Mouse (Mus musculus) liver, embryonic 11.5 days (tissue): ENCODE data around the gene Zfhx2. TPM values are rescaled to one million over a fixed set of nuclear protein-coding genes. Genes with fewer than 3 reads are reported as not detected.
A peak's percentile ranks its signal among the peaks of the same experiment; 100 is the strongest.

Experiments used
- ATAC-seq: fragments of 200-750 bp; cut with Nextera tagmentation; replicated peaks from 2 replicates; pipeline ENCODE4 v1.8.0; 2017; ENCODE audit warnings: moderate number of reproducible peaks, mild to moderate bottlenecking, moderate TSS enrichment, moderate library complexity; ENCODE audit not compliant: low FRiP score
- DNase-seq: peaks from one replicate; pipeline ENCODE4 v3.0.0-alpha.2; 2017; ENCODE audit warnings: low spot score
- H3K27ac ChIP-seq: fragments of 300-500 bp; sonication (generic); 2 replicates; pipeline ENCODE4 v1.5.1; 2014; ENCODE audit warnings: mild to moderate bottlenecking, low read depth, low read length, control low read depth
- H3K27me3 ChIP-seq: fragments of 300-500 bp; sonication (generic); replicated peaks from 2 replicates; pipeline ENCODE4 v1.6.1; 2014; ENCODE audit warnings: low read length, mixed read lengths; ENCODE audit not compliant: control insufficient read depth, insufficient read depth
- H3K36me3 ChIP-seq: fragments of 300-500 bp; sonication (generic); 2 replicates; pipeline ENCODE4 v1.6.1; 2014; ENCODE audit warnings: mild to moderate bottlenecking, low read length, moderate library complexity, mixed read lengths; ENCODE audit not compliant: control insufficient read depth, insufficient read depth
- H3K4me1 ChIP-seq: fragments of 300-500 bp; sonication (generic); replicated peaks from 2 replicates; pipeline ENCODE4 v1.6.1; 2014; ENCODE audit warnings: low read length, mixed read lengths; ENCODE audit not compliant: control insufficient read depth, insufficient read depth
- H3K4me2 ChIP-seq: fragments of 300-500 bp; sonication (generic); 2 replicates; pipeline ENCODE4 v1.6.1; 2014; ENCODE audit warnings: mild to moderate bottlenecking, control low read depth, moderate library complexity
- H3K4me3 ChIP-seq: fragments of 300-500 bp; sonication (generic); 2 replicates; pipeline ENCODE4 v1.5.1; 2014; ENCODE audit warnings: low read depth, low read length, control low read depth
- H3K9ac ChIP-seq: fragments of 300-500 bp; sonication (generic); 2 replicates; pipeline ENCODE4 v1.6.1; 2014; ENCODE audit warnings: low read depth, low read length, control low read depth
- H3K9me3 ChIP-seq: fragments of 300-500 bp; sonication (generic); 2 replicates; pipeline ENCODE4 v1.6.1; 2016; ENCODE audit warnings: low read length, inconsistent platforms, mixed read lengths; ENCODE audit not compliant: control insufficient read depth
- WGBS: fragments of 180-500 bp; shearing (Covaris S2); extraction: QIAGEN DNeasy Blood & Tissue Kit; methylation state at CpG from one replicate; pipeline ENCODE4 v1.1.7; 2014; 5-methylcytosine and 5-hydroxymethylcytosine counted together
- polyA plus RNA-seq: library from polyadenylated mRNA; unstranded; fragments of >200 nt; fragmentation: Nextera tagmentation; extraction: Ambion mirVana; gene quantifications from 2 replicates; pipeline ENCODE4 v1.2.1, GENCODE M21; 2014

Gene Zfhx2
- polyA plus RNA-seq, 1 experiment from 2014 or later = 2.8 TPM

- Histone ChIP-seq H3K27me3 (no peaks in the 10 kb centered on the region), H3K9ac (no peak overlapping the region), H3K4me2 (no peak overlapping the region), H3K4me3 (no peak overlapping the region), H3K9me3 (no peaks in the 10 kb centered on the region), H3K4me1 (peaks cover 19% of the 10 kb centered on the region), H3K36me3 (no peaks in the 10 kb centered on the region), H3K27ac (no peak overlapping the region)
- DNase-seq (no peak), ATAC-seq (no peak)
- WGBS = 61% methylated on average over 13 of the region's 13 CpGs
Observed at GRCm38 (mm10) chr14:55089199-55089947, 2.8 kb downstream of the Zfhx2 start.

- Histone ChIP-seq H3K9ac (no peak overlapping the region), H3K27ac (no peak overlapping the region), H3K36me3 (no peaks in the 10 kb centered on the region), H3K9me3 (no peaks in the 10 kb centered on the region), H3K4me1 (peaks cover 15% of the 10 kb centered on the region), H3K4me2 (no peak overlapping the region), H3K4me3 (no peak overlapping the region), H3K27me3 (no peaks in the 10 kb centered on the region)
- DNase-seq = no peak
- 82% methylated on average over 6 of the region's 6 CpGs for WGBS
- no peak for ATAC-seq
Observed at GRCm38 (mm10) chr14:55086009-55086514, 6.1 kb downstream of the Zfhx2 start.

GRCm38 (mm10) chr14:55085324-55086008 is 6.7 kb downstream of the Zfhx2 start:
- ATAC-seq = 0 out of 2 replicates have a peak, but pooled peaks have one; percentile 18
- no peak for DNase-seq
- Histone ChIP-seq H3K4me3 (no peak overlapping the region), H3K4me2 (no peak overlapping the region), H3K9me3 (no peaks in the 10 kb centered on the region), H3K9ac (no peak overlapping the region), H3K27ac (no peak overlapping the region), H3K27me3 (no peaks in the 10 kb centered on the region), H3K36me3 (no peaks in the 10 kb centered on the region), H3K4me1 (peaks cover 11% of the 10 kb centered on the region; the same call in 1 of the 2 replicates)
- WGBS = 61% methylated on average over 9 of the region's 9 CpGs

GRCm38 (mm10) chr14:55083481-55083880 is 8.6 kb downstream of the Zfhx2 start:
- Histone ChIP-seq H3K4me2 (no peak overlapping the region), H3K27me3 (peaks cover 5% of the 10 kb centered on the region), H3K27ac (no peak overlapping the region), H3K9me3 (no peaks in the 10 kb centered on the region), H3K4me1 (peaks cover 16% of the 10 kb centered on the region), H3K9ac (no peak overlapping the region), H3K36me3 (no peaks in the 10 kb centered on the region), H3K4me3 (no peak overlapping the region)
- ATAC-seq (no peak), DNase-seq (no peak)
- WGBS = 79% methylated on average over 6 of the region's 6 CpGs

GRCm38 (mm10) chr14:55081105-55081504 is 11.0 kb downstream of the Zfhx2 start:
- H3K9ac ChIP-seq = no peak overlapping the region
- H3K9me3 ChIP-seq = no peaks in the 10 kb centered on the region
- 33% methylated on average over 5 of the region's 5 CpGs for WGBS
- peaks cover 17% of the 10 kb centered on the region for H3K27me3 ChIP-seq
- H3K27ac ChIP-seq = no peak overlapping the region
- DNase-seq (no peak), ATAC-seq (no peak)
- H3K4me2 ChIP-seq = no peak overlapping the region
- H3K4me3 ChIP-seq = no peak overlapping the region
- peaks cover 24% of the 10 kb centered on the region for H3K4me1 ChIP-seq
- H3K36me3 ChIP-seq = no peaks in the 10 kb centered on the region

- Histone ChIP-seq H3K9ac (no peak overlapping the region), H3K4me3 (peak overlapping the region; percentile 13)
Observed at GRCm38 (mm10) chr14:55079214-55079970, 12.7 kb downstream of the Zfhx2 start.

GRCm38 (mm10) chr14:55078366-55078989 is 13.6 kb downstream of the Zfhx2 start:
- DNase-seq (no peak), ATAC-seq (0 out of 2 replicates have a peak, but pooled peaks have one; percentile 6)
- H3K4me3 ChIP-seq = peak overlapping the region; percentile 13
- H3K36me3 ChIP-seq = no peaks in the 10 kb centered on the region
- H3K4me2 ChIP-seq = peak overlapping the region; percentile 58
- no peak overlapping the region for H3K27ac ChIP-seq
- peaks cover 18% of the 10 kb centered on the region for H3K4me1 ChIP-seq
- H3K9ac ChIP-seq = 0 out of 2 replicates have a peak overlapping the region, but pooled peaks have one; percentile 26
- H3K9me3 ChIP-seq = no peaks in the 10 kb centered on the region
- H3K27me3 ChIP-seq = peaks cover 25% of the 10 kb centered on the region
- WGBS = 3% methylated on average over 23 of the region's 23 CpGs

More at GRCm38 (mm10) chr14:55079214-55079970, 12.7 kb downstream of the Zfhx2 start:
- DNase-seq (peak; percentile 78), ATAC-seq (peak; percentile 53)
- Histone ChIP-seq H3K36me3 (no peaks in the 10 kb centered on the region), H3K27ac (no peak overlapping the region; the same call in 1 of the 2 replicates), H3K27me3 (peaks cover 21% of the 10 kb centered on the region), H3K4me1 (peaks cover 18% of the 10 kb centered on the region), H3K4me2 (peak overlapping the region; percentile 58), H3K9me3 (no peaks in the 10 kb centered on the region)
- 27% methylated on average over 8 of the region's 8 CpGs for WGBS
